Mouse (Mus musculus) thymus, adult 2 months (tissue): ENCODE results near the gene Fgfr2.

Source experiments
- CTCF ChIP-seq: fragments of 200-500 bp; IDR thresholded peaks from 2 replicates; pipeline ENCODE4 v1.5.1; 2012; ENCODE audit warnings: mild to moderate bottlenecking, control low read depth, low read length, moderate library complexity, borderline replicate concordance; ENCODE audit not compliant: control insufficient read depth, poor library complexity, insufficient read depth; ENCODE audit errors: extremely low read depth
- POLR2A ChIP-seq: fragments of 200-500 bp; IDR thresholded peaks from 2 replicates; pipeline ENCODE4 v1.6.1; 2012; ENCODE audit warnings: mild to moderate bottlenecking, low read length, control low read depth, moderate library complexity; ENCODE audit not compliant: control insufficient read depth, poor library complexity, insufficient read depth; ENCODE audit errors: extremely low read depth

- no peak for TF ChIP-seq CTCF
- TF ChIP-seq POLR2A: no peak
Measured at GRCm38 (mm10) chr7:132287340-132287664, 835.8 kb downstream of the Fgfr2 start.
